Mouse (Mus musculus) gastrocnemius, postnatal 4 days (tissue): ENCODE results near the gene Zfp827. TPM values are rescaled to one million over a fixed set of nuclear protein-coding genes. Genes with fewer than 3 reads are reported as not detected.
A peak's percentile ranks its signal among the peaks of the same experiment; 100 is the strongest.

ENCODE experiments used
- DNase-seq, 2 experiments: peaks; one replicate each; pipeline ENCODE4 v3.0.0; 2021 to 2022; ENCODE audit warnings: low spot score in 2 of 2, mixed read lengths in 2 of 2
- total RNA-seq, 2 experiments: library from RNA; stranded (reverse); gene quantifications; 2 replicates each; pipeline ENCODE4 v1.2.3; 2021

Zfp827 gene
- total RNA-seq, 2 experiments from 2014 or later: 18.8 to 19.9 TPM

GRCm38 (mm10) chr8:79209641-79210358 is 181.6 kb downstream of the Zfp827 start:
- DNase-seq: peak; percentile 41 to 49

- no peak for DNase-seq
Observed at GRCm38 (mm10) chr8:79211630-79212029, 183.4 kb downstream of the Zfp827 start.

- no peak for DNase-seq
Observed at GRCm38 (mm10) chr8:79222106-79222751, 194.0 kb downstream of the Zfp827 start.

- no peak for DNase-seq
Observed at GRCm38 (mm10) chr8:79222752-79223141, 194.5 kb downstream of the Zfp827 start.

GRCm38 (mm10) chr8:79224363-79224762 is 196.1 kb downstream of the Zfp827 start:
- DNase-seq: no peak

GRCm38 (mm10) chr8:79225586-79225985 is 197.3 kb downstream of the Zfp827 start:
- DNase-seq: no peak

- DNase-seq: no peak
Observed at GRCm38 (mm10) chr8:79226046-79226445, 197.8 kb downstream of the Zfp827 start.

GRCm38 (mm10) chr8:79227194-79227593 is 199.0 kb downstream of the Zfp827 start:
- DNase-seq: no peak

GRCm38 (mm10) chr8:79227916-79228315 is 199.7 kb downstream of the Zfp827 start:
- no peak for DNase-seq

- no peak for DNase-seq
Observed at GRCm38 (mm10) chr8:79229266-79229888, 201.1 kb downstream of the Zfp827 start.

- no peak for DNase-seq
Observed at GRCm38 (mm10) chr8:79239320-79239719, 211.1 kb downstream of the Zfp827 start.

- no peak for DNase-seq
Observed at GRCm38 (mm10) chr8:79239996-79240395, 211.8 kb downstream of the Zfp827 start.

Other genes starting within 250 kb of the Zfp827 start
- 100 to 1,000 TPM; 159 to 179 TPM for gene Lsm6, start 207.3 kb upstream of the Zfp827 start, total RNA-seq
- gene 1700011L22Rik, start 220.1 kb downstream of the Zfp827 start, total RNA-seq: not detected